Mouse (Mus musculus): ENCODE results near the gene Glo1.

Gene Glo1

GRCm38 (mm10) chr17:30612075-30612859 is 14.4 kb downstream of the Glo1 start:
- DNase-seq (ENCODE audit: low read depth, low spot score), result peak; percentile 95

GRCm38 (mm10) chr17:30611221-30612074 is 15.2 kb downstream of the Glo1 start:
- DNase-seq (ENCODE audit: low read depth, low spot score), result no peak

GRCm38 (mm10) chr17:30610739-30611138 is 15.9 kb downstream of the Glo1 start:
- no peak for DNase-seq (ENCODE audit: low read depth, low spot score)

GRCm38 (mm10) chr17:30609980-30610307 is 16.7 kb downstream of the Glo1 start:
- DNase-seq (ENCODE audit: low read depth, low spot score), result no peak

GRCm38 (mm10) chr17:30609305-30609979 is 17.2 kb downstream of the Glo1 start:
- peak; percentile 27 for DNase-seq (ENCODE audit: low read depth, low spot score)

GRCm38 (mm10) chr17:30607909-30608495 is 18.7 kb downstream of the Glo1 start:
- no peak for DNase-seq (ENCODE audit: low read depth, low spot score)

GRCm38 (mm10) chr17:30607330-30607729 is 19.3 kb downstream of the Glo1 start:
- no peak for DNase-seq (ENCODE audit: low read depth, low spot score)

GRCm38 (mm10) chr17:30606634-30607081 is 20.0 kb downstream of the Glo1 start:
- no peak for DNase-seq (ENCODE audit: low read depth, low spot score)

- DNase-seq (ENCODE audit: low read depth, low spot score), result no peak
Observed at GRCm38 (mm10) chr17:30606206-30606605, 20.5 kb downstream of the Glo1 start.

GRCm38 (mm10) chr17:30605001-30605400 is 21.7 kb downstream of the Glo1 start:
- DNase-seq (ENCODE audit: low read depth, low spot score), result no peak

GRCm38 (mm10) chr17:30604296-30604695 is 22.4 kb downstream of the Glo1 start:
- DNase-seq (ENCODE audit: low read depth, low spot score), result no peak

GRCm38 (mm10) chr17:30602175-30602574 is 24.5 kb downstream of the Glo1 start:
- no peak for DNase-seq (ENCODE audit: low read depth, low spot score)

GRCm38 (mm10) chr17:30598300-30598699 is 28.4 kb downstream of the Glo1 start:
- no peak for DNase-seq (ENCODE audit: low read depth, low spot score)

- DNase-seq (ENCODE audit: low read depth, low spot score), result no peak
Observed at GRCm38 (mm10) chr17:30597786-30598185, 28.9 kb downstream of the Glo1 start.

GRCm38 (mm10) chr17:30594846-30595245 is 31.8 kb downstream of the Glo1 start:
- no peak for DNase-seq (ENCODE audit: low read depth, low spot score)

GRCm38 (mm10) chr17:30594407-30594806 is 32.3 kb downstream of the Glo1 start:
- DNase-seq (ENCODE audit: low read depth, low spot score), result no peak

- DNase-seq (ENCODE audit: low read depth, low spot score), result no peak
Observed at GRCm38 (mm10) chr17:30590417-30591198, 36.1 kb downstream of the Glo1 start.

GRCm38 (mm10) chr17:30583258-30584001 is 43.2 kb downstream of the Glo1 start:
- DNase-seq (ENCODE audit: low read depth, low spot score), result no peak

- DNase-seq (ENCODE audit: low read depth, low spot score), result no peak
Observed at GRCm38 (mm10) chr17:30582313-30582712, 44.4 kb downstream of the Glo1 start.

GRCm38 (mm10) chr17:30581201-30581600 is 45.5 kb downstream of the Glo1 start:
- peak; percentile 59 for DNase-seq (ENCODE audit: low read depth, low spot score)

Measured in telencephalon, adult 2 months (tissue).